Mouse (Mus musculus) lung, adult 18-20 months (tissue): ENCODE results near the gene Sertad1.

Experiments used
- DNase-seq, 2 experiments: peaks; one replicate each; pipeline ENCODE4 v3.0.0; 2022; ENCODE audit warnings: mixed read lengths in 2 of 2

Gene Sertad1

DNA sequence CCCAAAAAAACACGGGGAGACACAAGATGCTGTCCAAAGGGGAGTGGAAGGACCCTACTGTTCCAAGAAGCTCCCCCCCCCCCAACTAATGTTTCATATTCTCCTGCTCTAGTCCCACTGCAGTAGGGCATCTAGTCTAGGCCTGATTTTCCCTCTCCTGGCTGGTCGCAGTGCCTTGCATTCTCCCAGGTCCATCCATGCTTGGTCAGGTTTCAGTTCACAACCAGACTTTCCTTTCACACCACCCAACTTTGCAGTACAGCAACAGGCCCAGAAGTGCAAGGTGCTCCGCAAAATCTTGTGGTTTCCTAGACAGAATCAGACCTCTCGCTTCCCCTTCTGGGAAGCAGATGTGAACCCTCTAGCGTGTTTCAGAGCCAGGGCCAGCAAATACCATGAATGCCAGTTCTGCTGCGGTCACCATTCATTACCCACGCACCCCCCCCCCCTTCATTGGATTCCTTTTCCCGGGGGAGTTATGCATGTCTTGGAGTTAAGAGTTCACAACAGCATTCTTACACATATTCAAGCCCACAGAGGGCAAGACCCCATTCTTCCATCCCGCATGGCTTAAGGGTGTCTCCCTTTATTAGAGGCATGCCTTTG, 20.2 kb downstream of the Sertad1 start:
- DNase-seq = peak in 1 of 2 experiments; percentile 12

DNA sequence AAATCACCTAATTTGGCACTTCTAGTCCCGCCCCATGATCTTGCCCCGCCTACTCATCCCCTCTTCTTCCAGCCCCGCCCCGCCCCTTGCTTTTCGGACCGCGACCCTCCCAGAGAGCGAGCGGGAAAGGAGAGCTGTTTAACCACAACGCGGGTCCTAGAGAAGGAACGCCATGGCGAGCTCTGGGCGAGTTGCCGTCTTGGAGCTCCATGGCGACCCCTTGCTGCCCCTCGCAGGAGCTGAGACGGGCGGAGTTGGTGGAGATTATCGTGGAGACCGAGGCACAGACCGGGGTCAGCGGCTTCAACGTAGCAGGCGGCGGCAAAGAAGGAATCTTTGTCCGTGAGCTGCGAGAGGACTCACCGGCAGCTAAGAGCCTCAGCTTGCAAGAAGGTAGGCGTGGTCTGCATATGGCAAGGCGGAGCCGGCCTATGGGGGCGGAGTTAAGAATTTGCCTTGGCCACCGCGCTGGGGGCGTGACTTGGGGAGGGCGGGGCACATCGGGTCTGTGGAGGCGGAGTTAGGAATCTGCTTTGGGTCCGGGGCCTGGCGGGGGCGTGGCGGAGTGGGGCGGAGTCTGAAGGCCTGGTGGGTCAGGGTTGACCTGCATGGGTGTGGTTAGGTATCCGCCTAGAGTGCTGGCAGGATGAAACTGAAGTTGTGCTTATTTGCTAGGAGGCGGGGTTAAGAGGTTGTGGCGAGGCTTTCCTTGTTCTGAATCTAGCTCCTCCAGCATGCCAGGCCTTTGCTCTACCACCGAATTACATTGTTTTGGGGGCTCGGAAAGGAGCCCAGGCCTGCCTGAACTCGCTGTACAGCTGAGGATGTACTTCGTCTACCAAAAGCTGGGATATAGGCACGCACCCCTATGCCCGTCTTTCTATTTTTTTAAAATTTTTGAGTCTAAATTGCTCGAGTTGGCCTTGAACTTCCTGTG, 21.3 kb downstream of the Sertad1 start:
- DNase-seq = peak; percentile 99

DNA sequence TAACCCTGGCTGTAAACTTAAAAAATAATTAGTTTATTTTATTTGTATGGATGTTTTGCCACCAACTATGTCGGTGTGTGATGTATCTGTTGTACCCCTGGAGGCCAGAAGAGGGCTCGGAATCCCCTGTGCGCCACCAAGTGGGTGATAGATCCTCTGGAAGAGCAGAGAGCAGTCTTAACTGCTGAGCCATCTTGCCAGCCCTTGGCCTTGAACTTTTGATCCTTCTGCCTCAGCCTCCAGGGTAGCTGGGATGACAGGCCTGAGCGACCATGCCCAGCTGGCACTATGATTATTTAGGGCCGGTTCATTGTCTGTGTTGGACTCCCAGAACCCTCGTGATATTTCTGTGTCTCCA, 21.9 kb downstream of the Sertad1 start:
- DNase-seq = peak; percentile 75

DNA sequence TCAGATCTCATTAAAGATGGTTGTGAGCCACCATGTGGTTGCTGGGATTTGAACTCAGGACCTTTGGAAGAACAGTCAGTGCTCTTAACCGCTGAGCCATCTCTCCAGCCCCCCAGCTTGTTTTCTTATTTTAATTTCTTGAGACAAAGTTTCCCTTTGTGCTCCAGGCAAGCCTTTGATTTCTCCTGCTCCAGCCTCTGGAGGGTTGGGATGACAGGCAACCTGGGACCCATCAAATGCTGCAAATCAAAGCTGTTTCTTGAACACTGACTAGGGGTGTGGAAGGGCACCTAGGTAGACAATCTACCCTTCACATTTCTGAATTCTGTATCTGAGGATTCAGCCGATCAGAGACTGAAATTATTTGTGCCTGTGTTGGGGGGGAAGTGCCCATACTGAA, 24.1 kb downstream of the Sertad1 start:
- no peak for DNase-seq

DNA sequence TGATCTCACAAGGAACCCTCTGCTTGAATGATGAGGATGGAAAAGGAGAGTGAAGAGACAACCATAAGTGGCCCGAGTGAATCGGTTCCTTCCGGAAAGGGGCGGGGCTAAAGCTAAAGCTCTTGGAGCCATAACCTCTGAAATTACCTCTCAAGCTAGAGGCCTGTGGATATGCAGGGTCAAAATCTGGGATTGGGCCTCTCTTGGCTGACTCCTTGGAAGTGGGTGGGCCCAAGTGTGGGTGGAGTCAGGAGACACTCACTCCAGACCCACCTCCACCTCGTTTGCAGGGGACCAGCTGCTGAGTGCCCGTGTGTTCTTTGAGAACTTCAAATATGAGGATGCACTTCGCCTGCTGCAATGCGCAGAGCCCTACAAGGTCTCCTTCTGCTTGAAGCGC, 28.3 kb downstream of the Sertad1 start:
- no peak for DNase-seq

DNA sequence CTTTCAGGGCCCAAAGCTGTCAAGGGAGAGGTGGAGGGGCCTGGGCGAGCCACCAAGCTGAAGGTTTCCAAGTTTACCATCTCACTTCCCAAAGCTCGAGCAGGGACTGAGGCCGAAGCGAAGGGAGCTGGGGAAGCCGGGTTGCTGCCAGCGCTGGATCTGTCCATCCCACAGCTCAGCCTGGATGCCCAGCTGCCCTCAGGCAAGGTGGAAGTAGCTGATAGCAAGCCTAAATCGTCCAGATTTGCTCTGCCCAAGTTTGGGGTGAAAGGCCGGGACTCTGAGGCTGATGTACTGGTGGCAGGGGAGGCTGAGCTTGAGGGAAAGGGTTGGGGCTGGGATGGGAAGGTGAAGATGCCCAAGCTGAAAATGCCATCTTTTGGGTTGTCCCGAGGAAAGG, 31.6 kb downstream of the Sertad1 start:
- no peak for DNase-seq

DNA sequence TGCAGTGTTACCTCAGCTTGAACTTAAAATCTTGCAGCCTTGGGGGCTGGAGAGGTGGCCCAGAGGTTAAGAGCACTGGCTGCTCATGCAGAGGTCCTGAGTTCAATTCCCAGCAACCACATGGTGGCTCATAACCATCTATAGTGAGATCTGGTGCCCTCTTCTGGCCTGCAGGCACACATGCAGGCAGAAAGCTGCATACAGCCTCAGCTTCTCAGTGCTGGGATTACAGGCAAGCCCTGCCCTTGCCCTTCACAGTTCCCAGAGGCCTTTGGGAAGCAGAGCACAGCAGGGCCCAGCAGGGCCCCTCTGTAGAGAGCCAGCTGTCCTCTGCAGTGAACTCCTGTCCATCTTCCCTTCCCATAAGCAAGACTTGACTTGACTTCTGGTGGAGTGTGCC, 33.4 kb downstream of the Sertad1 start:
- DNase-seq = no peak

DNA sequence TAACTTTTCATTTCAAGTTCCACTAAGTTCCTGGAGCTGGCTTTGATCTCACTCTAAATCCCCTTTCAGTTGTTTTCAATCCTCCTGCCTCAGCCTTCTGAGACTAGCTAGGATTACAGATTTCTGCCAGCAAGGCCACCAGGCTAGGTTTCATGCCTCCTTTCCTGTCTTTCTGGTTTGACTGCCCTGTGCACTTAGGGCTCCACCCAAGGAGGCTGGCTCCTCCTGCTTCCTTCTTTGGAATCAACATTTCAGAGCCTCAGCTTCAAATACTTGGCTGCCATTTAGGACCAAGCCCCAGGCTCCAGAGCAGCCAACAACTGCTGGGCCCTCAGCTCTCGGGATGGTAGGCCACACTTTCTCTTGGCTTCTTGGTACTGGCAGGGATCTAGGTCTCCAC, 33.9 kb downstream of the Sertad1 start:
- peak; percentile 54 to 67 for DNase-seq

DNA sequence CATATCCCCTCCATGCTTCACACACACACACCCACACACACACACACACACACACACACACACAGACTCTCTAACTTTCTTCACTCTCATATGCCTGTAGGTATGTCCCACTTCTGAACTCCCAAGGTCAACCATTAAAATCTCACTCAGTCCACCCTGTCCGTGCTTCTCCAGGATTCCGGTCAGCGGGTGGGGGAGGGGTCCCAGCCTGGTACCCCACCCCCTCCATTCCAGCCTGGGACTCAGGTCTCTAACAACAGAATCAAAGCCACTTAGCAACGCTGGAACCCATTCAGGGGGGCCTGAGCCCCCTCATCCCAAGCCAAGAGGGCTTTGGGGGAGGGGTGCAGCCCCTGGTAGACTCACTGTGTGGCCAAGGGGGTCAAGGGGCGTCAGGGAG, 36.3 kb downstream of the Sertad1 start, which contains the start of gene Hipk4:
Hipk4 (plus strand) TSS at position 301 of the 400 bp plus-strand sequence.
- no peak for DNase-seq

DNA sequence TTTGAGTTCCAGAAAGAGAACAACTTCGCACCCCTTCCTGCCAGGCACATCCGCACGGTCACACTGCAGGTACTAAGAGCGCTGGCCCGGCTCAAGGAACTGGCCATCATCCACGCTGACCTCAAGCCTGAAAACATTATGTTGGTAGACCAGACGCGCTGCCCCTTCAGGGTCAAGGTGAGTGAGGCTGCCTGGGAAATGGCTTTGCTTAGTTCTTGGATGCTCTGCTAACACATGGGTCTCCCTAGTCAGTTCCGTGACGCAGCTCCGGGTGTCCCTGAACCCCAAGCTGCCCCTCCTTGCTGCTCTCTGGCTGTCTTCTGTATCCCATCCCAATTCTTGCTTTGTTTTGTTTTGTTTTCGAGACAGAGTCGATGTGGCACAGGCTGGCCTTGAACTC, 37.1 kb downstream of the Sertad1 start:
- no peak for DNase-seq

DNA sequence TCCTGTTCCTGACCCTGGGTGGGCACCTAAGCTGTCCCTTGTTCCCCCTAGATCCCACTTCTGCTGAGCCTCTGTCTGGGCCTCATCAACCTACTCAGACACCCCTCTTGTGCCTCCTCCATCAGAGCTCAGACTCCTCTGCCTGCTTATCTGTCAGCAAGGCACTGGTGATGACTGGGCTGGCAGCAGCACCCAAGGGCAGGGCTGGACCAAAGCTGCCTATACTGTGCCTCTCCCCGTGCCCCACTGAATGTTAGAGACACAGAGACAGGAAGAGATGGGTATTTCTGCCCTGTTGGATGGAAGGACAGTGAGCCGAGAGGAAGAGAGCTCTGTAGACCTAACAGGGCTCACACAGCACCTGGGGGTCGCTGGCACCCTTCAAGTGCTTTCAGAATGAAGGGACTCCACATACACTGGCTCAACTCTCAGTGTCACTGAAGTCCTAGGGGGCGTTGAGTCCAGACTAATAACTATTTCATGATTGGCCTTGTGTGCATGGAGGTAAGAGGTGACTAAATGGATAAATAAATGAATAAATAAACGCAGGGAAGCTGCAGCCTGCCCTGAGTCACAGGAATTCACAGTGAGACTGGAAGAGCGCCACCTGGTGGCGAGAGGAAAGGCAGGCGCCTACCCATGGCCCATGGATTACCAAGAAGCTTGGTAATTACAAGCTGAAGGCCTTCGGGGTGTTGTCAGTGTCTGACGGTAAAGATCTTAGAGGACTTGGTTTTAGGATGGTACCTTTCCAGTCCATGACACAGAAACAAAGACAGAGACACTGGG, 39.5 kb downstream of the Sertad1 start:
- DNase-seq = peak; percentile 63 to 74

DNA sequence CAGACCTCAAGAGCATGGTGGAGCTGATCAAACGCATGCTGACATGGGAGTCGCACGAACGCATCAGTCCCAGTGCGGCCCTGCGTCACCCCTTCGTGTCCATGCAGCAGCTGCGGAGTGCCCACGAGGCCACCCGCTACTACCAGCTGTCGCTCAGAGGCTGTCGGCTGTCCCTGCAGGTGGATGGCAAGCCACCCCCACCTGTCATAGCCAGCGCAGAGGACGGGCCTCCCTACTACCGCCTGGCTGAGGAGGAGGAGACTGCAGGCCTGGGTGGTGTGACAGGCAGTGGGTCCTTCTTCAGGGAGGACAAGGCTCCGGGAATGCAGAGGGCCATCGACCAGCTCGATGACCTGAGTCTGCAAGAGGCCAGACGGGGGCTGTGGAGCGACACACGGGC, 42.4 kb downstream of the Sertad1 start:
- no peak for DNase-seq

DNA sequence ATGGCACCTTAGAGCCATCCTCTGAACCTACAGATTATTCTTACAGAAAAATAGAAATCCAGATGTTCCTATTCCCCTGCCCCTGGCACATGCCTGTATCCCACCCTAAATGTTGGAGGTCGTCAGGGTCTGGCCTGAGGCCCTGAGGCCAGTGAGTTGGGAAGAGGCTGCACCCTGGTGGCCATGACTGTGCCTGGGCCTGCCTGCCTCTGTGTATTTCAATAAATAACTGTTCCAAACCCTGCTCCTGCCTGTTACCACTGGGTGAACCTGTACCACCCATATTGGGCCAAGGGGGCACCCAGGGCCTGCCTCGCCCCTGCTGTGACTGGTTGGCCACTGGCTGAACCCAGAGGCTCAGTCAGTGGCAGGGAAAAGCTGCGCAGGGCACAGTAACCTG, 44.2 kb downstream of the Sertad1 start:
- DNase-seq = no peak

DNA sequence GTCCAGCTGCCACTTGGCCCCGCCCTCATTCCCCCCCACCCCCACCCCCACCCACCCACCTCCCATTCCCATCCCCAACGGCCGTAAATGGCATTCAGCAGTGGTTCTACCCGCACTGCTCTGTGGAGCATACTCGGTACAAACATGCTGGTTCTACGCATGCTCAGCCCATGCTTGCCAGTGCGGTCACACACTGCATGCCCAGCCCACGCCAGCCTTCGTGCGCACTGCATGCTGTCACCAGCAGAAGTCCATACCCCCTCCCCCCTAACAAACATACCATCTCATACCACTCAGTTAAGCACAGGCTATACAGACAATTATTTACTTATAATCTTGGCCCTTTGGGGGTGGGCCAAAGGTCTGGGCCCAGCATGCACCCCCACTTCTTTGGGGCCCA, 45.0 kb downstream of the Sertad1 start:
- no peak for DNase-seq

DNA sequence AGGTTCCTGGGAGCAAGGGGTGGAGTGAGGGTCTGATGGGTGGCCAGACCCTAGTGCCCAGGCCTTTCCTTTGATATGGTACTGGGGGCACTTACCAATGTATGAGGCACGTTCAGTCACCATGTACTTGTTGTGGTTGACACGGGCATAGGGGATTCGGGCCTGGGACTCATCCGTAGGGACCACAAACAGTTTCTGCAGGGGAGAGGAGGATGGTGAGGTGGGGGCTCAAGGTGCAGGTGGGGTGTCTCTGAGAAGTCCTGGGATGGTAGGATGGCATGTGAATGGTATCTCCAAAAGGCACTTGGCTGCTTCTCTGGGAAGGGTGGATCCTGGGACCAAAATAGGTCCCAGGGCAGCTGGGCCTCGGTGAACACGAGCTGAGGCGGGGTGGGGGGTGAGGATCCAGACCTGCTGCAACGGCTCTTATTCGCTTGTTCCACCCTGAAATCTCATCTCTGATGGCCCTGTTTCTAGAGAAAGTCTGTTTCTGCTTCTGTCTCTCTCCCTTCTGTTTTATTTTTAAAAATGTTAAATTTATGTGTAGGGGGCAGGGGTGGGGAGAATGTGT, 45.9 kb downstream of the Sertad1 start:
- DNase-seq = no peak

DNA sequence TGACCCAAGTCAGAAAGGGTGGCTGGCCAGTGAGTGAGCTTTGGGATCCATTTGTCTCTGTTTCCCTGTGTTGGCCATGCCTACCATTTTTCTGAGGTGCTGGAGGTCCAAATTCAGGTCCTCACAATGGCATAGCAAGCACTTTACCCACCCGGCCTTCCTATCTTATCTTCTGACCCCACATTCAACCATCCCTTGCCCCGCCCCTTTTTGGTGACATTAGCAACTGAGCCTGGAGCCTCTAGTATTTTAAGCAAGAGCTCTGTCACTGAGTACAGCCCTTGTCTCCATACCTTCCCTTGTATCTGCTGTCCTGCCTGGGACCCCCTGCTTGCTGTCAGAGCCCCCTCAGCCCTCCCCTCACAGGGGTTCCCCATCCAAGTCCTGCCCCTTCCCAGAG, 48.7 kb downstream of the Sertad1 start:
- DNase-seq = no peak

DNA sequence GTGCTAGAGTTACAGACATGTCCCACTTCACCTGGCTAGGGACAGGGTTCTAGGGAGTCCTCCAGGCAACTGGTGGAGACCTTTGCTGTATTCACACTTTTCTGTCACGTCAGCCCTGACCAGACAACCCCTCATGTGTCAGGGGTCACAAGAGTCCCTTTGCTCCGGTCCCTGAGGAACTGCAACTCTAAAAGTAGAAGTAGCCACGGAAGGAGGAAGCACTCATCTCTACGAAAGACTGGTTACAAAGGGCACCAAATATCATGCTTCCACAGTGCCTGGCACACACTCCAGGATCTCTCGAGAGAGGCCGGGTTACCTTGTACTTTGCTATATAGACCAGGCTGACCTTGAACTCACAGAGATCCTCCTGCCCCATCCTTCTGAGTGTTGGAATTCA, 49.9 kb downstream of the Sertad1 start:
- DNase-seq = peak in 1 of 2 experiments; percentile 12

DNA sequence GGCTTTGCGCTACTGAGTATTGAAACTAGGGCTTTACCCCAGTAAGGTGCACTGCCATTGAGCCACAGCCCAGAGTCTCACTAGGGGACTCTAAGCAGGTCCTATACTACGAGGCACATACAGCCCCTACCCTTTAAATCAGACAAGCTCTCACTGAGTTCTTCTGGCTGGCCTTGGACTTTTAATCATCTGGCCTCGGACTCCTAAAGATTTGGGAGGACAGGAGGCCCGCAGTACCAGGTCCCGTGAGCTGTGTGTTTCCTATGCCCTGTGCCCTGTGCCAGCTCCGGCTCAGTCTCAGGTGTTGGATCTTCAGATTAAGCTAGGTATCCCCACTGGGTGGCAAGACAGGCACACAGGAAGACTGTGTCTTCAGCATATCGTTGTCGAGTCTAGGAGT, 51.3 kb downstream of the Sertad1 start:
- DNase-seq = no peak

DNA sequence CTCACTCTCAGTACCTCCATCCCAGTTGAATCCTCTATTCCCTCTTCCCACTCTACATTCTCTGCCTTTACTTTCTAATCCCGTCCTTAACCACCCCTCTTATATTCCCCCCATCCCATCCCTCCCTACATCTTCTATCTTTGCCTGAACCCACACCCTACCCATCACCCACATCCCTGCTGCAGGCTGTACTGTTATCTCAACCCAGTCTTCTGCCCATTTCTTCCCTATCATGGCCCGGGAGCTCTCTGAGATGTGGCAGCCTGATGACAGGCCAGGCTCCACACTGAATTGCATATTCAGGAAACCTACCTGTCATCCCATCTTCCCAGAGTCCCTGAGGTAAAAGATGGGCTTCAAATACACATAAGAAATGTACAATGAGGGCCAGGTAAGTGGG, 52.1 kb downstream of the Sertad1 start:
- no peak for DNase-seq
